Mouse (Mus musculus) left cerebral cortex, postnatal 4 days (tissue): ENCODE data around the gene Cyp20a1. TPM values are rescaled to one million over a fixed set of nuclear protein-coding genes. Genes with fewer than 3 reads are reported as not detected.

ENCODE experiments used
- total RNA-seq, 2 experiments: library from RNA; stranded (reverse); gene quantifications; 2 replicates each; pipeline ENCODE4 v1.2.3; 2021

The Cyp20a1 gene
- total RNA-seq, 2 experiments from 2014 or later = 13.6 to 18.1 TPM

Other genes starting within 250 kb of the Cyp20a1 start
- 10 to 100 TPM; 23.7 to 24.0 TPM for gene Carf, start 245.1 kb upstream of the Cyp20a1 start, total RNA-seq
- 10 to 100 TPM; 32.0 to 35.7 TPM for gene Wdr12, start 244.7 kb upstream of the Cyp20a1 start, total RNA-seq
- gene Nbeal1, start 162.7 kb upstream of the Cyp20a1 start, total RNA-seq = 10 to 100 TPM; 28.2 to 31.4 TPM
- gene Abi2, start 66.3 kb downstream of the Cyp20a1 start, total RNA-seq = 100 to 1,000 TPM; 472 to 486 TPM
- gene Raph1, start 223.8 kb downstream of the Cyp20a1 start, total RNA-seq = 100 to 1,000 TPM; 103 to 112 TPM